Mouse (Mus musculus) thymus, postnatal 0 days (tissue): ENCODE data around the gene Pde4d. TPM values are rescaled to one million over a fixed set of nuclear protein-coding genes. Genes with fewer than 3 reads are reported as not detected.

Source experiments
- DNase-seq: peaks from one replicate; pipeline ENCODE4 v3.0.0-alpha.2; 2015; ENCODE audit warnings: low spot score
- polyA plus RNA-seq: library from polyadenylated mRNA; unstranded; fragments of >200 nt; fragmentation: Nextera tagmentation; extraction: Ambion mirVana; gene quantifications from 2 replicates; pipeline ENCODE4 v1.2.1, GENCODE M21; 2015

Gene Pde4d
- polyA plus RNA-seq, 1 experiment from 2014 or later: 16.5 TPM

DNA sequence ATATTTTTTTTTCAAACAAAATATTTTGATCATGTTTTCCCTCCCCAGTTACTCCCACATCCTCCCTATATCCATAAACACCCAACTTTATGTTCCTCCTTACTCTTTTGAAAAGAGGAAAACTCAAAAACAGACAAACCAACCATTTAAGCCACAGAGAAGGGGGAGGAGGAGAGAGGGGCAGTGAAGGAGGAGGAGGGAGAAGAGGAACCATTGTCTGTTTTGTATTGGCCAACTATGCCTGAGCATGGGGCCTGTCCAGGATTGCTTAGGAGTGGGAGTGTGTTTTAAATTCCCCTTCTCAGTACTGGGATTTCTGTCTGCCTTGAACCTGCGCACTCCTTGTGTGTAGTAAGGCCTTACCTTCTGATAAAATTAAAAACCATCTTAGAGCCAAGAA lies 531.4 kb downstream of the Pde4d start:
- no peak for DNase-seq

DNA sequence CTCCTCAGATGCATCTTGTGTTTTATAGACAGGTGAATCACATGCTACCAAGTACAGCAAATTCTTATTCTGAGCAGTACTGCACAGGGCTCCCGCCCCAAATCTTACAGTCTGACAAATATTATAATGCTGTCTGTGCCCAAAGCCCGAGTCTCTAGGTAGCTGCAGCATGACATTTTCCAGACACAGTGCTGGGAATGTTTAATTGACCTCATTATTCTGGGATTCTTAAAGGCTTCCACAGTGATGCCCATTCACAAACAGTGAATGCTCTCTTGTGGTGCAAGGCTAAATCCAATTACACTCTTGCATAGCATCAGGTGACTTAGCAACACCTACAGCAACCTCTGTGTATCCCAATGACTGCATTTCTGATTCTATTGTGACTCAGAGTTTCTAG lies 549.0 kb downstream of the Pde4d start:
- DNase-seq: no peak

DNA sequence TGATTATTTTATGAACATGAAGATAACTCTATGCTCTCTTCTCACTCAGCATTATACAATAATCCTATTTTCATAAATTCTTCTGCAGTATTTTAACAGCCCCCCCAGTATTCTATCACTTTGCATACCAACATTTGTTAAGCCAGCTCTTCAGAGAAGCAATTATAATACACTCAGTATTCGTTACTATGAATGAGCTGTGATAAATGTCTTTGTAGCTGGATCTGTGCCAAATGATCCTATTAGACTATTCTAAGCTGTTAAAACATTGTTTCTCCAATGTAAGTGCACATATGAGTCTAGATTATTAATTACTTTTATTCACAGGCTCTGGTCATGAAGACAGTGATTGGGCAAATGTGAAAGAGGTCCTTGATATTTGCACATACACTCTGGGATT lies 575.0 kb downstream of the Pde4d start:
- DNase-seq: no peak

DNA sequence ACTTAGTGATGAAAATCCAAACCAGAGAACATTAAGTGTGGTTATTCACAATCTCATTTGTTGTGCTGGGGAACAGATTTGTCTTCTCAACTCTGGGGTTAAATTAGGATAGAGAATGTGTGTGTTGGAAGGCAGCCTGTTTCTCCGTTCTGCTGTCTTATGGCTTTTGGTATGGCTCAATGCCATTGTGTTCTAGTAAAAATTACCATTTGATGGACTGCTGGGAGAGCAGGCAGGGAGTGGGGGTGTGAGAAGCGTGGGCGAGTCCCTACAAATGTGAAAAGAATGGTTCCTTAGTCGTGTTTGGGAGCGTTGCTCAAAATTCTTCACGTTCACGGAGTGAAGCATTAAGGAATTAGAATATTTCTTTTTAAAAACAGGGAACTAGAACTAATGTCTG lies 597.4 kb downstream of the Pde4d start:
- no peak for DNase-seq

DNA sequence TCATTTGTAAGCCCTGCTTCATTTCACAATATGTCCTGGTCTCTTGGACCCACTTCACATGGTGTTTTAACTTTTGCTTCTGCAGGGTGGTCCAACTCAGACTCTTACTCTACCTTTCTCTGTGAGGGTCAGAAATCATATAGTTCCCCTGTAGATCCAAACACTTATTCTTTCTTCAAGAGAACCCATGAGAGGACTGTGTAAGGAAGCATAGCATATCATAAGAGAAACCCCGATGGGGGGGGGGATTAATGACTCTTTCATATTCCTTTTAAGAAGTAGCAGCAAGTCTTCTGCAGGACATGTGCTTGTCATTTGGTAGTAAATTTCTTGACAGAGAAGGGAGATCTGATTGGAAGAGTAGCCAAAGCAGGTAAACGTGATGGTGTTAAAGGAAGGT lies 603.1 kb downstream of the Pde4d start:
- DNase-seq: no peak

DNA sequence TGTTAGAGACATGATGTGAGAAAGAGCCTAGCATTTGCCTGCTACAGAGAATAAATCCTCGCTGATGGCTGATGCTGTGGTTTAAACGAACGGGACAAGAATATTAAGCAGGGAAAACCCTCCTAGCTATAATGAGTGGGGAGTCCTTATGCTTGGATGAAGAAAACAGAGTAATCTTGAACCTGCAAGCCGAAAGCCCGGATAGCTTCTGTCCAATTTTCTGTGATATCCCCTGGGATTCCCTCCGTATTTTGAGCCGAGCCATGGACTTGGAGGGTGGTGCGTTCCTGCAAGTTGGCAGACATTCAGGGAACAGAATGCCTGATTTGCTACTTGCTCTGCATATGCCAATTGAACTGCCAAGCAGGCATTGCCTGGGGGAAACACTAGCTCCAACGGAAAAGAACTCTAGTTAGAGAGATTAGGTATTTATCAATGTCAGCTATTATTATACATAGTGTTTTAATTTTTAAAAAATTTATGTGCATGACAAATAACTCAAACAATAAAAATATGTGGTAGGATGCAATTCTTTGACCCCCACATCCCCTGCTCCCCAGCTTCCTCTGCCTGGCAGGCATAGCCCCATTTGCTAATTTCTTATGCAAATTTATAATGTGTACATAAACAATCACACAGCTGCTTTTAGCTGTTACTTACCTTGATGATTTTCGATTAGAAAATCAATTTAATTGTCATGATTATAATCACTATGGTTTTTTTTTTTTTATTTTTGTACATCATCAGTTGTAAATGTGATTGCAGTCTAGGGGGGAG lies 603.7 kb downstream of the Pde4d start:
- DNase-seq: no peak

DNA sequence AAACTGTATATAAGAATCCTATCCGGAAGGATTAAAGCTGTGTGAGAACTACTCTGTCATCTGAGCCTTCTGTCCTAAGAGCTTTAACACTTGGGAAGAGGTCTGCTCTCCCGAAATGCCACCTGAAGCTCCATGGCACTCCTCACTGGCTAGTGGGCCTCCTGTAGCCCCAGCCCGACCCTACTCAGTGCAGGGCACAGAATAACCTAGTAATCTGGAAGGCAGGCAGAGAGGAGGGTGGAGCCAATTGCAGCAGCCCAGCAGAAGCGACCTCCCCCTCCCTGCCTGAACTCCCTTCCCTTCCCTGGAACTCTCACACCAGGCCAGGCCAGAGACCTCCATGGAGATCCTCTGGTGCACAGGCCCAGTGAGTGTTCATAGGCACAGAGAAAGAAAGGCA lies 608.3 kb downstream of the Pde4d start:
- no peak for DNase-seq

DNA sequence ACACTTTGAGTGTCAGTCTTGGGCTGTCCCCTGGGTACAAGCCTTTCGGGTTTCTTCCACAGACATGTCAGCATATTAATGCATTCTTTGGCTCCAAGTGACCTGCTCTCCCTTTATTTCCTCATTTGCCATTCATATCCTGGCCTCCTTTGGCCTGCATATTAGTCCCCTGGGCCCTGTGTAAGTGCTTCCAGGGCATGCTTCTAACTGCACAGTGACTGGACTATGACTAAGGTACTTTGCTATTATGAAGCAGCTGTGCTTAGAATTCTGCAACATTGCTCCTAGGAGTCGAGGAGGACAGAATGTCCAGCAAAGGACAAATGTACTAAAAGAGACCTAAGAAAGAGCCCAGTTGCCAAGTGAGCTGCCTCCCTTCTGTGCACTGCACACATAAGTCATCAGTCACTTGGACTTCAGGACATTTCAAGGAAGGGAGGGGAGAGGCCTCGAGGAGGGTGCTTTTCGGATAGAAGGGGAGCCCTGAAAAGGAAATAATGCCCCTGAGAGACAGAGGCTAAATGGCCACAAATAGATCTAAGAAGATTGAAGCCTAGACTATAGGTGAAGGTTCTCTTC lies 616.9 kb downstream of the Pde4d start:
- DNase-seq: no peak

DNA sequence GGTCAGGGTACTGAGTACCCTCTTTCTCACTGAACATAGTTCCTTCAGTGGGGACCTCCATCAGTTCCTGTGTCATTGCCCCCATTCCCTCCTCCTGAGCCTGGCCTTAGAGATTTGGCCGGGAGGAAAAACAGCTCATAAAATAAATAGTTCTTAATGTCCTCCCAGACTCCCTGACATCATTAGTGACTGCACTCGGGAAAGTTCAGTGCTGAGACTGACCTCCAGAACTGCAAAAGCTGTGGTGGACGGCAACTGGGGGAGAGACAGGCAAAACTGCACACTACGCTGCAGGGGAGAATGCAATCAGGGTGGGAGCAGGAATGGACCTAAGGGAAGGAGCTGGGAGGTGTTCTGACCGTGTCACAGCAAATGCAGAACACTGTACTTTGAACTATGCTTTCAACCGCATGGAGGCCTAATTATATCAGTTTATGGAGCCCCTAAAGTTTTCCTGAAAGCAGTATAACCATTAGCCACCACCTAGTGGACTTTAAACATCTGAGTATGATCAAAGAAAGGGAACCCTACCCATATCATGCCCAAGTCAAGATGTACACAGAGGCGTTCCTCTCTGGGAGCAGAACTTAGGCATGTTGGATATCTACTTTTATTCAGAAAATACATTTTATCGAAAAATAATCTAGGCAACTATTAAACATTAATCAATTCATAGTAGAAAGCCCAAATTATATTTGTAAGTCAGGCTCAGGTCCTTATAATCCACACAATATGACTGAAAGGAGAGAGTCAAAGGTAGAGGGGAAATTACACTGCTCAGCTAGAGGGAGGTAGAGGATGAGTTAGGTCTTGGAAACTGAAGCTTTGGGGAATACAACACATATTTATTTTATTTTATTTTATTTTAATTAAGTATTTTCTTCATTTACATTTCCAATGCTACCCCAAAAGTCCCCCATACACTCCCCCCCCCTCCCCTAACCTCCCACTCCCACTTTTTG lies 618.8 kb downstream of the Pde4d start:
- no peak for DNase-seq

DNA sequence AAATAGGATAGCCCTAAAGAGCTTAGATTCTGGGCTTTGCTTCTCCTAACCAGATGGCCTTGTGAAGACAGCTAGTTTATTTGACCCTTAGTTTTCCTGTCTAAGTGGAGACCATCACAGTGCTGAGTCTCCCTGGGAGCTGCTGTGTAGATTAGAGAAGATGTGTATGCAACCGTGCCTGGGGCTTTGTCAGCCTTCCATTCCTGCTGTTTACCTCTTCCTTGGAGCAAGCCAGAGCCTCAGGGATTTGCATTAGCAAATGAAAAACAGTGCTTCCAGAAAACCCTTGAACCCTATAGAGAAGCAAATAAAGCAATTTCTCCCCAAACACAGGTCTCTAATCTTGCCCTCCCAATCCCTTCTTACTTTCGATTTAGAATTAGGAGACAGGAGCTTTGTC lies 623.6 kb downstream of the Pde4d start:
- DNase-seq: no peak

DNA sequence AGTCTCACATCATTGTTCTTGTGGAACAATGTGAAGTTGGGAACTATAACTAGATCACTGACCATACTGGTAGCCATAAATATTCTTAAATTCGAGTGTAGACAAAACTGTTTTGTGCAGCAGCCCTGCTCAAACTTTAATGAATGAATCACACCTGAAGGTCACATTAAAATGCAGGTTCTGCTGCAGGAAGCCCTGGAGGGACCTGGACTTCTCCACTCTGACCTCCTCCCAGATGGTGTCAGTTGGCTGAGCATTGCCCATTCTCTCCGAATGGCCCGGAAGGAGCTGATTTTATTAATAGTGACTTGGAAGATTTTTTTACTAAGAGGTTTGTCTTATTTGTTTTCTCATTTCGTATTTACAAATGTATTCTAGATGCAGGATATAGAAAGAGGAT lies 624.3 kb downstream of the Pde4d start:
- no peak for DNase-seq

DNA sequence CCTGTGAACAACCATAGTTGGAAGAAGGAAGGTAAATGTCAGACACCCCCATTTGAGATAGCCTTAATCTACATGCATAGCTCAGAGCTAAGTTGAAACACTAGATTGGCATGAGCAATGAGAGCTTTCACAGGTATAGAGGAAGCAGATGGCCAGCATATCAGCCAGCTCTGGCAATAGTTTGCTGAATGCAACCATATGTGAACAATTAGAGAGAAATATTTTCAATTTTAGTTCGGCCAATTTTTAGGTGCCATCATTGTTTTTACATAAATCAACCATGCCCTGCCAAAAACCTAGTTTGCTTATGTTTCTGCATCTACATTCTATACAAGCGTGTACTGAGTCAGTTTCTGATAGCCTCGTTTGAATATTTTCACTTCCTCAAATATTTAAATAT lies 642.9 kb downstream of the Pde4d start:
- DNase-seq: no peak

DNA sequence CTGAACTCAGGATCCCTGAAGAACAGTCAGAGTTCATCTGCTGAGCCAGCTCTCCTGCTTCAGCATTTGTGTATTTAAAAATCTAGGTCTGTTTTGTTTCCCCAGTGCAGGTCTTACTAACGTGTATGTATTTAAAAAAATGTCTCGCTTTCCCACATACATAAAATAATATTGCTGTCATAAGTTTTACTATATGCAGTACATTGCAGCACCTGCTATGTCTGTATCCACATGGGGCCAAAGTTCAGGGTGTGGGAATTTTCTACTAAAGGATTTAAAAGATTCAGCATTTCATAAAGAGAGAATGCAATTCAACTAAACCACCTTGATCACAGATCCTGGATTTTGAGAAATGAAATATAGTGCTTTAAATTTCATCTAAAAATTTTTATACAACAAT lies 646.9 kb downstream of the Pde4d start:
- no peak for DNase-seq

DNA sequence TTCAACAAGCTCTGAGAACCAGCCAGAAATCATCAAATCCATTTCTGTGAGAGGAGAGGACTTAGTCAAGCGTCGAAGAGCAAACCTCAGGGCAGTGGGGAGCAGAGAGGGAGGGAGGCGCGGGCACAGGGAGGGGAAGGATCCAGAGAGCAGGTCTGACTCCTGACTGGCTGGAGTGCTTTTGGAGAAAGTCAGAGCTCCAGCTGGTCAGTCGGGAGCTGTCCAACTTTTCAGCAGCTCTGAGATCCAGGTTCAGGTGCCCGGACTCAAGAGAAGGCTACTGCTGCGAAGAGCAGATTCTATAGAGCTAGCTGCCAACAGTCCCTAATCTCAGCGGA lies 666.2 kb downstream of the Pde4d start:
- DNase-seq: no peak

DNA sequence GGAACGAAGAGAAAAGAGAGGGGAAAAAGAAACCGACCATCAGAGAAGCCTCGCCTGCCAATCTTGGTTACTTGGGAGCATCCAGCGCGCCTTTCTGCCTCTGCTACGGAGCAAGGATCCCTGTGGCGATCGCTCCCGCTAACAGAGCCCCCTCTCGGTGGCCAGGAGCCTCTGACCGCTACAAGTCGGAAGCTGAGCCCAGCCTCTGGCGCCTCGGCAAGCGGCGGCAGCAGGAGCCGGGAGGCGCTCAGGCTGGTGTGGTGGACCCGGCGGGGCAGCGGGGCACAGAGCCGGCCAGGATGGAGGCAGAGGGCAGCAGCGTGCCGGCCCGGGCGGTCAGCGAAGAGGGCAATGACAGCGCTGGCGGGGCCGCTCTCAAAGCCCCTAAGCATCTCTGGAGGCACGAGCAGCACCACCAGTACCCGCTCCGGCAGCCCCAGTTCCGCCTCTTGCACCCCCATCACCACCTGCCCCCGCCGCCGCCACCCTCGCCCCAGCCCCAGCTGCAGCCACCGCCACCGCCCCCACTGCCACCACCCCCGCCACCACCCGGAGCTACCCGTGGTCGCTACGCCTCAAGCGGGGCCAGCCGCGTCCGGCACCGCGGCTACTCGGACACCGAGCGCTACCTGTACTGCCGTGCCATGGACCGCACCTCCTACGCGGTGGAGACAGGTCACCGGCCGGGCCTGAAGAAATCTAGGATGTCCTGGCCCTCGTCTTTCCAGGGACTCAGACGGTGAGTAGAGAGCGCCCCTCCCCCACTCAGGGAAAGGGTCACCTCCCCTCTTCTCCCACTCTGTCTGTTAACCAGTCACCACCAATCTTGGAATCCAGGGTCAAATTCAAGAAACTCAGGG lies 666.8 kb downstream of the Pde4d start:
- DNase-seq: no peak

DNA sequence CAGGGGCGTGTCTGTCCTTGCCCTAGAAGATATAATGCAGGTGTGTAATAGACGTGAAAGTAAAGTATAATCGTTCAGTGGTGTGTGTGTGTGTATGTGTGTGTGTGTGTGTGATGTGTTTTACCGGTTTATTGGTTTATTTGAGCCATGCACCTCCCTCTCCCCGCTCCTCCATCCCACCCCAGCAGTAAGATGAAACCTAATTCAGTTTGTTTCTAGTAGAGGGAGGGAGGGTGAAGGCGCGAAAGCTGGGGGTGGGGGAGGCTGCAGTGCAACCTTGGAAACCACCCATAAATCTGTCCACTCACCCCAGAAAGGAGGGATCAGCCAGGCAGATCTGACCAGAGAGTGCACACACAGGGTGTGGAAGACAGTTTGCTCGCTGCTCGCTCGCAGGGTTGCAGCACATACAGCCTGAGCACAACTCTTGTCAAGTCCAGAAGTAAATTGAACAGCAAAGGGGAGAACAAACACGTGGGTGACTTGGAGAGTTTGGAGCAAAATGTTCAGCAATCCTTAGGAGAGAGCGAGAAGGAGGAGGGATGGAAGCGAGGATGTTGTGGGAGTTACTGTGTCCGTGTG lies 667.6 kb downstream of the Pde4d start:
- DNase-seq: no peak

DNA sequence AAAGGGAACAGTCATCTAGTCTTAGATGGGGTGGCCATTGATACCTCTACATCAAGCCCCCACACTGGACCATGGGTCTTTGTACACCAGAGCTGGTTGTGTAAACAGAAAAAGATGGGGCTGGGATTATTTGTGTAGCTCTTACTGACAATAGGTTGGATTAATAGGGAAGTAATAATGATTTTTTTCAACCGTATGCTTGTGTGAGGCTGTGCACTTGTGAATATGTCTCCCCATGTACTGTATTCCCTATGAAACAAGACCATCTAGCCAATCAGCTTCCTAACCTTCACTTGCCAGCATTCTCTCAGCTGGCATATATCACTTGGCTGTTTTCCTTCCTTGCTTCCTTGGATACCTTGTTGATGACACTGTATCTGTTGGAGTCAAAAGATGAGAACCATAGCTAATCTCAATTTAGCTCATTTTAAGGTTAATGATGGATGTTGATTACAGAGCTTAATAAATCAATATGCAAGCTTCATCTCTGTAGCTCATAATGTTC lies 668.6 kb downstream of the Pde4d start:
- no peak for DNase-seq

DNA sequence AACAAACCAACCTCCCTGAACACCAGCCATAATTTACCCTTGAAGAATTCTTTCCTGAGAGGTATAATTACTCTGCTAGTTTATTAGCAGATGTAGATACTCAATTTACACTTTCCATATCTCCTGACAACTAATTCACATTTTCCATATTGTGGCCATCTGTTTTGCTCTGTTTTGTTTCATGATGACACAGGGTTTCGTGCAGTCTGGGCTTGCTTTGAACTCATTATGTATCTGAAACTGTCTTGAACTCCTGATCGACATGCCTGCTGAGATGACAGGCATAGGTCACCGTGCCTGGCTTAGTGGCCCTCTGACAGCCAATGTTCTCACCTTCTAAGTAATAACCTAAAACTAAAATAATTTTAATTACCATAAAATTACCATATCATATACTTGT lies 672.1 kb downstream of the Pde4d start:
- no peak for DNase-seq

DNA sequence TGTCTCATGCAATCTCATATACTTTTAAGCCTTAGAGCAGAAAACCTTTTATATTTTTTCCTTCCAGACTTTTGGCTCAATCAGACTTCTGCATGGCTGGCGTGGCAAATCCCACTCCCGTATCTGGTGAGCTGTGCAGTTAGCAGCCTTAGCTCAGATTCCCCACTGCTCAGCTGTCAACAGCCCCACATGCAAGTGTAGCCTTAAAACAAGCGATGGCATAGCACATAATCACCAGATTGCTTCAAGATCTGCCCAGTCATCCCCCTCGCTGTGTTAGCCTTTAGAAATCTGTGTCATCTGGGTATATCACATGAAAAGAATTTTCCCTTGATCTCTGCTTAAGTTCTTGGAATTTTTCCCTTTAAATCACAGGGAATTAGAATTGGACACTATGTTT lies 686.7 kb downstream of the Pde4d start:
- DNase-seq: no peak

DNA sequence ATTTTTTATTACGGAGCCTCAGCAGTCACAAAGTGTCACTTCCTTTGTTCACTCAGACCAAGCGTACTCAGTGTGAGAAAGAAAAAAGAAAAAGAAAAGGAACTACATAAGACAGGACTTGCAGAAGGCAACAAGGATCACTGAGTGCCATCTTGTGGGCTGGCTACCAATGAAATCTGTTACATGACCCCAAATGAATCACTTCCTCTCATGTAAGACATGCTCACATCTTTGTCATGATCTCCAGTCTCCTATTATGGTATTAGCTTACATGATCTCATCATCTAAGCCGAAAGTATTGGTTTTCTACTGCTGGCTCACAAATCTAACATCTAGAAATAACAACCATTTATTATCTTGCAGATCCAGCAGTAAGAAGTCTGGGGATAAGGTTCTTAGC lies 709.0 kb downstream of the Pde4d start:
- no peak for DNase-seq
